Mouse (Mus musculus) heart, embryonic 14.5 days (tissue): ENCODE data around the gene Cd276. TPM values are rescaled to one million over a fixed set of nuclear protein-coding genes. Genes with fewer than 3 reads are reported as not detected.
A peak's percentile ranks its signal among the peaks of the same experiment; 100 is the strongest.

ENCODE experiments used
- ATAC-seq: fragments of 200-750 bp; cut with Nextera tagmentation; 2 replicates; pipeline ENCODE4 v1.8.0; 2017; ENCODE audit warnings: low read depth, moderate TSS enrichment; ENCODE audit not compliant: insufficient number of reproducible peaks, insufficient read depth, low FRiP score
- H3K27ac ChIP-seq, 2 experiments: fragments of 200-500 bp in 1 of 2; fragments of 300-500 bp in 1 of 2; sonication (generic) in 1 of 2; replicated peaks in 1 of 2; 2 replicates each; pipeline ENCODE4 v1.5.1; 2012 to 2014; ENCODE audit warnings: low read depth in 2 of 2, low read length in 2 of 2, control low read depth in 1 of 2, mild to moderate bottlenecking in 1 of 2, mixed read lengths in 1 of 2; ENCODE audit not compliant: control insufficient read depth in 1 of 2, insufficient read depth in 1 of 2
- H3K27me3 ChIP-seq: fragments of 300-500 bp; sonication (generic); 2 replicates; pipeline ENCODE4 v1.6.1; 2014; ENCODE audit warnings: mild to moderate bottlenecking, low read length, control low read depth; ENCODE audit not compliant: control insufficient read depth, insufficient read depth
- H3K36me3 ChIP-seq: fragments of 300-500 bp; sonication (generic); 2 replicates; pipeline ENCODE4 v1.6.1; 2014; ENCODE audit warnings: mild to moderate bottlenecking, control low read depth, low read length, mixed read lengths; ENCODE audit not compliant: control insufficient read depth, insufficient read depth
- H3K4me1 ChIP-seq, 2 experiments: fragments of 200-500 bp in 1 of 2; fragments of 300-500 bp in 1 of 2; sonication (generic) in 1 of 2; 2 replicates each; pipeline ENCODE4 v1.6.1; 2012 to 2014; ENCODE audit warnings: low read length in 2 of 2, control low read depth in 1 of 2, mixed read lengths in 1 of 2; ENCODE audit not compliant: control insufficient read depth in 2 of 2, insufficient read depth in 2 of 2
- H3K4me2 ChIP-seq: fragments of 300-500 bp; sonication (generic); 2 replicates; pipeline ENCODE4 v1.6.1; 2014; ENCODE audit warnings: mild to moderate bottlenecking, low read length
- H3K4me3 ChIP-seq, 2 experiments: fragments of 200-500 bp in 1 of 2; fragments of 300-500 bp in 1 of 2; sonication (generic) in 1 of 2; 2 replicates each; pipeline ENCODE4 v1.5.1; 2012 to 2014; ENCODE audit warnings: low read length in 2 of 2, mild to moderate bottlenecking in 2 of 2, control low read depth in 1 of 2, low read depth in 1 of 2, moderate library complexity in 1 of 2; ENCODE audit not compliant: control insufficient read depth in 1 of 2, insufficient read depth in 1 of 2
- H3K9ac ChIP-seq: fragments of 300-500 bp; sonication (generic); 2 replicates; pipeline ENCODE4 v1.6.1; 2014; ENCODE audit warnings: mild to moderate bottlenecking, low read length
- H3K9me3 ChIP-seq: fragments of 300-500 bp; sonication (generic); 2 replicates; pipeline ENCODE4 v1.6.1; 2016; ENCODE audit warnings: low read length, control low read depth; ENCODE audit not compliant: control insufficient read depth
- WGBS: fragments of 180-500 bp; shearing (Covaris S2); extraction: QIAGEN DNeasy Blood & Tissue Kit; methylation state at CpG from one replicate; pipeline ENCODE4 v1.1.7; 2014; 5-methylcytosine and 5-hydroxymethylcytosine counted together
- polyA plus RNA-seq: library from polyadenylated mRNA; unstranded; fragments of >200 nt; fragmentation: Nextera tagmentation; extraction: Ambion mirVana; gene quantifications from 2 replicates; pipeline ENCODE4 v1.2.1, GENCODE M21; 2014

Cd276 gene
- polyA plus RNA-seq, 1 experiment from 2014 or later: 30.9 TPM

- WGBS: 60% methylated on average over 3 of the region's 3 CpGs
These were observed 2.5 kb upstream of the Cd276 start for GRCm38 (mm10) chr9:58557457-58558455.

GRCm38 (mm10) chr9:58556627-58557026 is 1.4 kb upstream of the Cd276 start:
- Histone ChIP-seq H3K27ac (peak overlapping the region; percentile 16 to 96; a peak in 2 of 4 replicates), H3K36me3 (no peaks in the 10 kb centered on the region), H3K9ac (no peak overlapping the region), H3K4me3 (no peak overlapping the region), H3K27me3 (no peaks in the 10 kb centered on the region), H3K4me2 (peak overlapping the region; percentile 1; the same call in 1 of the 2 replicates), H3K9me3 (no peaks in the 10 kb centered on the region), H3K4me1 (peaks cover 11 to 22% of the 10 kb centered on the region in 2 experiments)
- 35% methylated on average over 7 of the region's 7 CpGs for WGBS
- no peak for ATAC-seq

More at GRCm38 (mm10) chr9:58557457-58558455, 2.5 kb upstream of the Cd276 start:
- Histone ChIP-seq H3K4me1 (peaks cover 5 to 22% of the 10 kb centered on the region in 2 experiments), H3K9ac (no peak overlapping the region), H3K27ac (no peak overlapping the region), H3K4me2 (no peak overlapping the region), H3K27me3 (no peaks in the 10 kb centered on the region), H3K9me3 (no peaks in the 10 kb centered on the region), H3K4me3 (no peak overlapping the region), H3K36me3 (no peaks in the 10 kb centered on the region)
- ATAC-seq: no peak

GRCm38 (mm10) chr9:58555685-58556414 is 613 bp upstream of the Cd276 start:
- ATAC-seq: no peak
- H3K9ac ChIP-seq: peak overlapping the region; percentile 97
- no peaks in the 10 kb centered on the region for H3K36me3 ChIP-seq
- WGBS: 8% methylated on average over 9 of the region's 9 CpGs
- H3K4me3 ChIP-seq: peak overlapping the region; percentile 95 to 98
- peak overlapping the region; percentile 86 to 96 for H3K27ac ChIP-seq
- H3K27me3 ChIP-seq: no peaks in the 10 kb centered on the region
- no peaks in the 10 kb centered on the region for H3K9me3 ChIP-seq
- H3K4me2 ChIP-seq: peak overlapping the region; percentile 89
- peaks cover 12 to 22% of the 10 kb centered on the region in 2 experiments for H3K4me1 ChIP-seq

DNA sequence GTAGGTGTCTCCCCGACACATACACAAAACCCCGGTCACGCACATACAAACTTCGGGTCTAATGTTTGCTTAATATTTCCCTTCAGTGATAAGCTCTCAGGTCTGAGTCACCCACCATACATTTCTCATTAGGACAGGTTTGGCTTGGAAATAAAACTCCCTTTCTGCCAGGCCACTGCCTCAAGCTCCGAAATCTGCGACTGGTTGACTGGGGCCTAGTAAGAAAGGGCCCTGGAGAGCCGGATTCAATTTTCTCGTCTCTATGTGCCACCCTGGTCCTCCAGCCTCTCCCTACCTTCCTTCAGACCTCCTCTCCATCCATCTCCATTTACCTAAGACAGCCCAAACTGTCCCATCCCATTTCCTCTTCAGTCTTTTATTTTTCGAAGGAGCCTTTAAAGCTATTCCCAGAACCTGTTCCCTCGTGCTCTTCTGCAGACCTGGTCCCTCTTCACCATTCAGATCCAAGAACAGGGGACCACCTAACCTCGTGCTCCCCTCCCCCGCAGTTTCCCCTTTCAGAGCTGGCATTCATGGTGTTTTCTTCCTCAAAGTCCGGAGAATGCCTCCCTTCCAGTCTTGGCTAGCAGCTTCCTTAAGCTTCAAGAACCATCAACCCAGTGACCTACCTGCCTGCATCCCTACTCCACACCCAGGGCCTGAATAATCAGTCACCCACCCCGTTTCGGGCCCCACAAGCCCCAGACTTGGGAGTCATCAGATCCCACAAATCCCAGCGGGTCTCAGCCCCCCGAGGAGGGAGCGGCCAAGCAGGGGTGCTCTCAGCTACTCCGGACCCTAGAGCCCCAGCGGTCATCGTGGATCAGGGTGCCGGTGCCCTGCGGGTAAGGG is 955 bp downstream of the Cd276 start:
- Histone ChIP-seq H3K4me2 (peak overlapping the region; percentile 89), H3K9me3 (no peaks in the 10 kb centered on the region), H3K9ac (peak overlapping the region; percentile 97), H3K36me3 (no peaks in the 10 kb centered on the region), H3K4me3 (peak overlapping the region; percentile 95 to 98), H3K4me1 (peaks cover 12 to 22% of the 10 kb centered on the region in 2 experiments), H3K27me3 (no peaks in the 10 kb centered on the region), H3K27ac (peak overlapping the region; percentile 86 to 96)
- ATAC-seq: no peak; the same call in 1 of the 2 replicates
- 17% methylated on average over 23 of the region's 23 CpGs for WGBS

DNA sequence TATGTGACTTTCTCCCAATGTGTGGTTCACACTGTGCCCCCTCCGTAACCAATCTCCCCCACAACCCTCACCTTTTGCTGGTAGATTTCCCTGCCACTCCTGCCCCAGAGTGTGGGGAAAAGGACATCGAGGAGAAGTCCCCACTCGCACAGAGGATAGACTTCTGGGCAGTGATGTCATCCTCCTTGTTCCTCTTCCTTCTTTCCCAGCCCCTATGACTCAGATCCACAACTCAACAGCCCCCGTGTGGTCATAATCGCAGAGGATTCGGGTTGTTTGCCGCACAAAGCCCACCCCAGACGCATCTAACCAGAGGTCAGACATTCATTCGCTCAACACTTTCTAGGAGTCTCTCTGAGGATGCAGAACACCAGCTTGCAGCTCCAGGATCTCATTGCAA is 3.2 kb downstream of the Cd276 start:
- Histone ChIP-seq H3K4me2 (no peak overlapping the region), H3K27me3 (no peaks in the 10 kb centered on the region), H3K27ac (no peak overlapping the region), H3K9me3 (no peaks in the 10 kb centered on the region), H3K4me1 (peaks cover 12 to 22% of the 10 kb centered on the region in 2 experiments), H3K4me3 (no peak overlapping the region), H3K9ac (no peak overlapping the region), H3K36me3 (no peaks in the 10 kb centered on the region)
- ATAC-seq: no peak
- 55% methylated on average over 9 of the region's 9 CpGs for WGBS

DNA sequence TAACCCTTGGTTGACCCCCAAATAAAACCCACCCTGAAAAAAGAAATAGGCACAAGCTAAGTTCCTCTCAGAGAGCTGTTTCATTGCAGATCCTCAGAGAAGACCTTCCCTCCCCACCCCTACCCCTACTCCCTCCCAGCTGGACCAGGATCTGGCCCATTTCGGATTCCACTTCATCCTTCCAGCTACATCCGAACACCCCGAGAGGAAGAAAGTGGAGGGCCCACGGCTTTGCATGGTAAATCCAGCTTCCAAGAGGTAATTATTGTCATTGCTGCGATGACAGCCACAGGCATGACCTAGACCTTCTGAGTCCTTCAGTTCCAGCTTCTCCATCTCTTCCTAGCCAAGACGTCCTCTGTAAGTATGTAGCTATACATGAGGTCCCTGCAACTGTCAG is 4.3 kb downstream of the Cd276 start:
- no peaks in the 10 kb centered on the region for H3K9me3 ChIP-seq
- H3K4me3 ChIP-seq: no peak overlapping the region
- 92% methylated on average over 6 of the region's 6 CpGs for WGBS
- H3K27me3 ChIP-seq: no peaks in the 10 kb centered on the region
- peaks cover 9 to 13% of the 10 kb centered on the region in 2 experiments for H3K4me1 ChIP-seq
- no peak for ATAC-seq
- no peak overlapping the region for H3K4me2 ChIP-seq
- no peak overlapping the region for H3K27ac ChIP-seq
- 0 out of 2 replicates have a peak, but pooled peaks cover 4% of the 10 kb centered on the region for H3K36me3 ChIP-seq
- H3K9ac ChIP-seq: no peak overlapping the region

DNA sequence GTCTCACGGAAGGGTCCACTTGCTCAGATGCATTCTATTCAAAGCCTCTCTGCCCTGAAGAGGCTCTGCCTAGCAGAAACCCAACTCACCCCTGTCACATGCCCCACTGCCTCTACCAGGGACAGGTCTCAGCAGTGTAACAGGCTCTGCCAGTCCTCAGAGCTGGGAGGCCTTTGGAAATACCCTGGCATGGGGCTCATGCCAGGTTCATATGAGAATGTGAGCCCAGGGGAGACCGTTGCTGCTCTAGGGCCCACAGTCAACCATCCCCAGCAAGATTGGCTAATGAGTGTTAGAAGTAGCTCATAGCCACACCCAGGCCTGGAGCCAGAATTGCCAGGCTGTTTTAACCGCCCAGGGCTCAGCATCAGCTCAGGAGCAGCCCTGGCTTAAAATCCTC is 5.5 kb downstream of the Cd276 start:
- no peak overlapping the region for H3K27ac ChIP-seq
- H3K4me2 ChIP-seq: no peak overlapping the region
- H3K27me3 ChIP-seq: no peaks in the 10 kb centered on the region
- ATAC-seq: no peak
- H3K9ac ChIP-seq: no peak overlapping the region
- WGBS: 77% methylated on average over 3 of the region's 3 CpGs
- H3K36me3 ChIP-seq: 0 out of 2 replicates have a peak, but pooled peaks cover 5% of the 10 kb centered on the region
- H3K4me1 ChIP-seq: peaks cover 7 to 17% of the 10 kb centered on the region in 2 experiments; a peak in 3 of 4 replicates
- H3K9me3 ChIP-seq: no peaks in the 10 kb centered on the region
- H3K4me3 ChIP-seq: no peak overlapping the region
